In genomic region chr6:137433521-137434137, GRCm38 (mm10) we compare ENCODE assay signal across 11 mouse cellular contexts.
DNase-seq lines count a peak whose midpoint lies in the region; ATAC-seq lines count a peak whose summit lies in the region.
"Had no signal": no experiment of that assay in that cellular context is flagged by ENCODE, and none has a peak within 500 bp of the region (broad histone marks: within the 10 kb centered on the region; RNA-seq: fewer than 3 reads in every experiment).

No protein-coding gene starts in this region.

- DNase-seq in frontal cortex, postnatal 25 days (ENCODE audit: low spot score in 2 of 2) = no peak
- DNase-seq in spleen, adult 18-20 months = no peak
- no peak for DNase-seq in ovary, postnatal 14 days (ENCODE audit: low spot score)
- no peak for DNase-seq in MN1 (ENCODE audit: low spot score)

- no peak overlapping the region for H3K9ac ChIP-seq in forebrain, embryonic 13.5 days
- H3K9ac ChIP-seq in intestine, embryonic 16.5 days (ENCODE audit: low read depth, low read length) = no peak overlapping the region
- no peak overlapping the region for H3K9ac ChIP-seq in neural tube, embryonic 13.5 days
- H3K9ac ChIP-seq: liver, embryonic 15.5 days had no signal

- peaks cover 12% of the 10 kb centered on the region; the same call in 1 of the 2 replicates for H3K36me3 ChIP-seq in forebrain, embryonic 13.5 days (ENCODE audit: poor library complexity, severe bottlenecking)
- H3K36me3 ChIP-seq in intestine, embryonic 16.5 days (ENCODE audit: control insufficient read depth, insufficient read depth, low read length) = no peaks in the 10 kb centered on the region
- H3K36me3 ChIP-seq in neural tube, embryonic 13.5 days = peaks cover 10% of the 10 kb centered on the region
- H3K36me3 ChIP-seq: liver, embryonic 15.5 days had no signal

- H3K4me3 ChIP-seq in forebrain, embryonic 13.5 days = no peak overlapping the region
- H3K4me3 ChIP-seq in intestine, embryonic 16.5 days (ENCODE audit: low read length) = no peak overlapping the region
- H3K4me3 ChIP-seq in neural tube, embryonic 13.5 days = no peak overlapping the region
- H3K4me3 ChIP-seq: liver, embryonic 15.5 days; myocyte had no signal

- 0 out of 2 replicates have a peak overlapping the region, but pooled peaks have one; percentile 2 for H3K4me2 ChIP-seq in forebrain, embryonic 13.5 days
- no peak overlapping the region for H3K4me2 ChIP-seq in intestine, embryonic 16.5 days (ENCODE audit: low read depth, low read length)
- no peak overlapping the region for H3K4me2 ChIP-seq in neural tube, embryonic 13.5 days
- H3K4me2 ChIP-seq: liver, embryonic 15.5 days had no signal

- WGBS in forebrain, embryonic 13.5 days = 28% methylated on average over 14 of the region's 14 CpGs
- 62% methylated on average over 14 of the region's 14 CpGs for WGBS in intestine, embryonic 16.5 days
- WGBS in neural tube, embryonic 13.5 days = 42% methylated on average over 14 of the region's 14 CpGs

- peak; percentile 52; the same call in 1 of the 2 replicates for ATAC-seq in frontal cortex, adult (ENCODE audit: low TSS enrichment)
- ATAC-seq in forebrain, embryonic 13.5 days = peak; percentile 92
- peak; percentile 40; the same call in 1 of the 2 replicates for ATAC-seq in intestine, embryonic 16.5 days
- ATAC-seq in neural tube, embryonic 13.5 days (ENCODE audit: low read depth) = peak; percentile 61; the same call in 1 of the 2 replicates
- ATAC-seq: Patski had no signal

- H3K9me3 ChIP-seq in forebrain, embryonic 13.5 days (replicated peaks) = peaks cover 3% of the 10 kb centered on the region; the same call in 1 of the 2 replicates
- H3K9me3 ChIP-seq in intestine, embryonic 16.5 days (ENCODE audit: control insufficient read depth, low read length) = no peaks in the 10 kb centered on the region
- no peaks in the 10 kb centered on the region for H3K9me3 ChIP-seq in neural tube, embryonic 13.5 days
- H3K9me3 ChIP-seq: liver, embryonic 15.5 days had no signal

- H3K27me3 ChIP-seq in forebrain, embryonic 13.5 days = peaks cover 23% of the 10 kb centered on the region
- no peaks in the 10 kb centered on the region for H3K27me3 ChIP-seq in intestine, embryonic 16.5 days (replicated peaks; ENCODE audit: control insufficient read depth, insufficient read depth, low read length)
- no peaks in the 10 kb centered on the region for H3K27me3 ChIP-seq in neural tube, embryonic 13.5 days
- H3K27me3 ChIP-seq: liver, embryonic 15.5 days; Patski had no signal

- peaks cover 23% of the 10 kb centered on the region for H3K4me1 ChIP-seq in forebrain, embryonic 13.5 days
- H3K4me1 ChIP-seq in intestine, embryonic 16.5 days (ENCODE audit: control insufficient read depth, insufficient read depth, low read length) = no peaks in the 10 kb centered on the region
- H3K4me1 ChIP-seq in neural tube, embryonic 13.5 days (replicated peaks) = peaks cover 27% of the 10 kb centered on the region
- H3K4me1 ChIP-seq: liver, embryonic 15.5 days had no signal

- peak overlapping the region; percentile 14; the same call in 1 of the 2 replicates for H3K27ac ChIP-seq in forebrain, embryonic 13.5 days
- no peak overlapping the region for H3K27ac ChIP-seq in intestine, embryonic 16.5 days (ENCODE audit: low read length)
- H3K27ac ChIP-seq in neural tube, embryonic 13.5 days (replicated peaks) = peak overlapping the region; percentile 28; the same call in 1 of the 2 replicates
- H3K27ac ChIP-seq: liver, embryonic 15.5 days had no signal

Comparison
In these comparisons a context has a peak if more than half of its experiments do, and no peak if none do; other contexts are left out.
1. ATAC-seq: peak in every context shown above with its lines; median percentile 92 in forebrain, embryonic 13.5 days; 61 in neural tube, embryonic 13.5 days; 52 in frontal cortex, adult; 40 in intestine, embryonic 16.5 days.